Mouse (Mus musculus): ENCODE data around the gene Pdik1l. TPM values are rescaled to one million over a fixed set of nuclear protein-coding genes. Genes with fewer than 3 reads are reported as not detected.

Pdik1l gene
- total RNA-seq (2014; rRNA removed; ENCODE audit: low replicate concordance): 6.6 and 31.0 TPM in 2 replicates
- polyA plus RNA-seq (2015; fragmentation: Nextera tagmentation; extraction: Ambion mirVana): 7.7 and 9.4 TPM in 2 replicates

- Histone ChIP-seq H3K4me3 (ENCODE audit: low read depth, low read length) (peak within 1 kb of the TSS; percentile 91), H3K9me3 (replicated peaks; ENCODE audit: control insufficient read depth, low read length) (no peaks in the 10 kb centered on the region), H3K4me2 (ENCODE audit: low read depth, low read length) (peak within 1 kb of the TSS; percentile 95), H3K36me3 (replicated peaks; ENCODE audit: control insufficient read depth, insufficient read depth, low read length) (peaks cover 17% of the 10 kb centered on the region), H3K9ac (replicated peaks; ENCODE audit: low read depth, low read length) (peak within 1 kb of the TSS; percentile 86), H3K4me1 (ENCODE audit: control insufficient read depth, insufficient read depth) (peaks cover 30% of the 10 kb centered on the region), H3K27me3 (ENCODE audit: control insufficient read depth, insufficient read depth, low read length) (no peaks in the 10 kb centered on the region), H3K27ac (ENCODE audit: low read depth) (peak within 1 kb of the TSS; percentile 96)
- ATAC-seq (ENCODE audit: insufficient read depth, low read depth): peak; percentile 82
- peak; percentile 78 for DNase-seq (ENCODE audit: low spot score)
- TF ChIP-seq EP300 (IDR thresholded peaks at IDR 0.05; ENCODE audit: low read depth) (no peak; the same call in 1 of the 2 replicates), CTCF (IDR thresholded peaks at IDR 0.05; ENCODE audit: low read depth) (no peak)
- WGBS: under 1% methylated on average over 33 of the region's 43 CpGs
These were observed at the start of gene Pdik1l for GRCm38 (mm10) chr4:134287575-134288025. Gene Pdik1l (minus strand): TSS chr4:134287895.

- 47% methylated on average over 5 of the region's 5 CpGs for WGBS
- no peaks in the 10 kb centered on the region for H3K4me1 ChIP-seq (ENCODE audit: control insufficient read depth, insufficient read depth)
- no peak overlapping the region for H3K4me2 ChIP-seq (ENCODE audit: low read depth, low read length)
- ATAC-seq (ENCODE audit: insufficient read depth, low read depth) (peak; percentile 51), DNase-seq (ENCODE audit: low spot score) (peak; percentile 16)
- no peaks in the 10 kb centered on the region for H3K27me3 ChIP-seq (ENCODE audit: control insufficient read depth, insufficient read depth, low read length)
- no peak overlapping the region for H3K9ac ChIP-seq (replicated peaks; ENCODE audit: low read depth, low read length)
- no peak for TF ChIP-seq EP300 (IDR thresholded peaks at IDR 0.05; ENCODE audit: low read depth)
- TF ChIP-seq CTCF (IDR thresholded peaks at IDR 0.05; ENCODE audit: low read depth): no peak
- no peaks in the 10 kb centered on the region for H3K9me3 ChIP-seq (replicated peaks; ENCODE audit: control insufficient read depth, low read length)
- H3K36me3 ChIP-seq (replicated peaks; ENCODE audit: control insufficient read depth, insufficient read depth, low read length): peaks cover 41% of the 10 kb centered on the region
- no peak overlapping the region for H3K4me3 ChIP-seq (ENCODE audit: low read depth, low read length)
- peak overlapping the region; percentile 39; the same call in 1 of the 2 replicates for H3K27ac ChIP-seq (ENCODE audit: low read depth)
These were observed 42.6 kb upstream of the Pdik1l start for GRCm38 (mm10) chr4:134330281-134330680.

GRCm38 (mm10) chr4:134328832-134329231 is 41.1 kb upstream of the Pdik1l start:
- 65% methylated on average over 8 of the region's 8 CpGs for WGBS

GRCm38 (mm10) chr4:134328151-134328550 is 40.5 kb upstream of the Pdik1l start:
- Histone ChIP-seq H3K9me3 (replicated peaks; ENCODE audit: control insufficient read depth, low read length) (no peaks in the 10 kb centered on the region), H3K4me2 (ENCODE audit: low read depth, low read length) (no peak overlapping the region), H3K36me3 (replicated peaks; ENCODE audit: control insufficient read depth, insufficient read depth, low read length) (peaks cover 57% of the 10 kb centered on the region), H3K9ac (replicated peaks; ENCODE audit: low read depth, low read length) (no peak overlapping the region), H3K4me1 (ENCODE audit: control insufficient read depth, insufficient read depth) (no peaks in the 10 kb centered on the region), H3K4me3 (ENCODE audit: low read depth, low read length) (no peak overlapping the region), H3K27me3 (ENCODE audit: control insufficient read depth, insufficient read depth, low read length) (no peaks in the 10 kb centered on the region), H3K27ac (ENCODE audit: low read depth) (no peak overlapping the region)
- no peak for DNase-seq (ENCODE audit: low spot score)
- TF ChIP-seq CTCF (IDR thresholded peaks at IDR 0.05; ENCODE audit: low read depth) (no peak), EP300 (IDR thresholded peaks at IDR 0.05; ENCODE audit: low read depth) (no peak)
- ATAC-seq (ENCODE audit: insufficient read depth, low read depth): no peak
- WGBS: 50% methylated on average over 8 of the region's 8 CpGs

More at GRCm38 (mm10) chr4:134328832-134329231, 41.1 kb upstream of the Pdik1l start:
- Histone ChIP-seq H3K4me1 (ENCODE audit: control insufficient read depth, insufficient read depth) (no peaks in the 10 kb centered on the region), H3K4me3 (ENCODE audit: low read depth, low read length) (no peak overlapping the region), H3K9me3 (replicated peaks; ENCODE audit: control insufficient read depth, low read length) (no peaks in the 10 kb centered on the region), H3K4me2 (ENCODE audit: low read depth, low read length) (no peak overlapping the region), H3K9ac (replicated peaks; ENCODE audit: low read depth, low read length) (no peak overlapping the region), H3K27ac (ENCODE audit: low read depth) (no peak overlapping the region), H3K36me3 (replicated peaks; ENCODE audit: control insufficient read depth, insufficient read depth, low read length) (peaks cover 54% of the 10 kb centered on the region), H3K27me3 (ENCODE audit: control insufficient read depth, insufficient read depth, low read length) (no peaks in the 10 kb centered on the region)
- ATAC-seq (ENCODE audit: insufficient read depth, low read depth) (no peak), DNase-seq (ENCODE audit: low spot score) (no peak)
- TF ChIP-seq CTCF (IDR thresholded peaks at IDR 0.05; ENCODE audit: low read depth) (no peak), EP300 (IDR thresholded peaks at IDR 0.05; ENCODE audit: low read depth) (no peak)

- Histone ChIP-seq H3K4me3 (ENCODE audit: low read depth, low read length) (no peak overlapping the region), H3K9ac (replicated peaks; ENCODE audit: low read depth, low read length) (0 out of 2 replicates have a peak overlapping the region, but pooled peaks have one; percentile 15), H3K36me3 (replicated peaks; ENCODE audit: control insufficient read depth, insufficient read depth, low read length) (peaks cover 69% of the 10 kb centered on the region), H3K9me3 (replicated peaks; ENCODE audit: control insufficient read depth, low read length) (no peaks in the 10 kb centered on the region), H3K27ac (ENCODE audit: low read depth) (no peak overlapping the region), H3K4me2 (ENCODE audit: low read depth, low read length) (no peak overlapping the region), H3K27me3 (ENCODE audit: control insufficient read depth, insufficient read depth, low read length) (no peaks in the 10 kb centered on the region), H3K4me1 (ENCODE audit: control insufficient read depth, insufficient read depth) (no peaks in the 10 kb centered on the region)
- DNase-seq (ENCODE audit: low spot score) (no peak), ATAC-seq (ENCODE audit: insufficient read depth, low read depth) (no peak)
- TF ChIP-seq EP300 (IDR thresholded peaks at IDR 0.05; ENCODE audit: low read depth) (no peak), CTCF (IDR thresholded peaks at IDR 0.05; ENCODE audit: low read depth) (no peak)
- WGBS: 63% methylated on average over 5 of the region's 5 CpGs
These were observed 39.3 kb upstream of the Pdik1l start for GRCm38 (mm10) chr4:134326859-134327530.

Measured in heart, postnatal 0 days (tissue).